Mouse (Mus musculus) liver, embryonic 12.5 days (tissue): ENCODE results near the gene Pou2f2. TPM values are rescaled to one million over a fixed set of nuclear protein-coding genes. Genes with fewer than 3 reads are reported as not detected.

Experiments used
- ATAC-seq: fragments of 200-750 bp; cut with Nextera tagmentation; 2 replicates; pipeline ENCODE4 v1.8.0; 2017; ENCODE audit warnings: moderate number of reproducible peaks, mild to moderate bottlenecking, moderate library complexity
- H3K27ac ChIP-seq: fragments of 300-500 bp; sonication (generic); 2 replicates; pipeline ENCODE4 v1.5.1; 2016; ENCODE audit warnings: mild to moderate bottlenecking
- H3K27me3 ChIP-seq: fragments of 300-500 bp; sonication (generic); replicated peaks from 2 replicates; pipeline ENCODE4 v1.6.1; 2016; ENCODE audit warnings: mild to moderate bottlenecking, moderate library complexity
- H3K36me3 ChIP-seq: fragments of 300-500 bp; sonication (generic); 2 replicates; pipeline ENCODE4 v1.6.1; 2016; ENCODE audit warnings: mild to moderate bottlenecking, moderate library complexity
- H3K4me1 ChIP-seq: fragments of 300-500 bp; sonication (generic); 2 replicates; pipeline ENCODE4 v1.6.1; 2016
- H3K4me2 ChIP-seq: fragments of 300-500 bp; sonication (generic); 2 replicates; pipeline ENCODE4 v1.6.1; 2016; ENCODE audit warnings: mild to moderate bottlenecking, moderate library complexity
- H3K4me3 ChIP-seq: fragments of 300-500 bp; sonication (generic); 2 replicates; pipeline ENCODE4 v1.5.1; 2016; ENCODE audit warnings: mild to moderate bottlenecking, moderate library complexity
- H3K9ac ChIP-seq: fragments of 300-500 bp; sonication (generic); 2 replicates; pipeline ENCODE4 v1.6.1; 2016; ENCODE audit warnings: mild to moderate bottlenecking, moderate library complexity
- H3K9me3 ChIP-seq: fragments of 300-500 bp; sonication (generic); replicated peaks from 2 replicates; pipeline ENCODE4 v1.6.1; 2016; ENCODE audit warnings: mild to moderate bottlenecking, moderate library complexity
- WGBS: fragments of 180-500 bp; shearing (Covaris S2); methylation state at CpG from one replicate; pipeline ENCODE4 v1.1.7; 2016; ENCODE audit not compliant: insufficient replicate concordance; 5-methylcytosine and 5-hydroxymethylcytosine counted together
- polyA plus RNA-seq: library from polyadenylated mRNA; unstranded; fragments of >200 nt; fragmentation: Nextera tagmentation; extraction: Ambion mirVana; gene quantifications from 2 replicates; pipeline ENCODE4 v1.2.1, GENCODE M21; 2016

The Pou2f2 gene
- polyA plus RNA-seq, 1 experiment from 2014 or later, result 1.9 TPM

DNA sequence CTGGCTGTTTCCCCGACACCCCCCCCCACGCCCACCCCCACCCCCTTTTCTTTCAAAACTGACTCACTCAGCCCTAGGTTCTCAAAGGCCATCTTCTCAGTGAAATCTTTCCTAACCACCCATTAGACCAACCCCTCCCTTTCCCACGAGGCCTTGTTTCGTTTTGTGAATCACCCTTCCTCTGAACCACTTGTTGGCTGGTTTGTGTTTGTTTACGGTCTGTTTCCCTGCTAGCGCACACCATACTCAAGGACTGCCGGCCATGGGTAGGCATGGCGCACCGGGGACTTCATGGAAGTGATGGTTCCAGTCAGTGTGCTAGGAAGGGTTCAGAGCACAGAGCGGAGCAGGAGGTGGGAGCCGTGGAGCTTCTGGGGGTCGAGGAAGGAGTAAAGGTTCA lies 70.2 kb downstream of the Pou2f2 start:
- ATAC-seq, result no peak
- Histone ChIP-seq H3K4me1 (peaks cover 4% of the 10 kb centered on the region; the same call in 1 of the 2 replicates), H3K27me3 (peaks cover 5% of the 10 kb centered on the region; the same call in 1 of the 2 replicates), H3K9ac (no peak overlapping the region), H3K4me2 (no peak overlapping the region), H3K27ac (no peak overlapping the region), H3K4me3 (no peak overlapping the region), H3K36me3 (no peaks in the 10 kb centered on the region), H3K9me3 (no peaks in the 10 kb centered on the region)
- WGBS, result 68% methylated on average over 12 of the region's 12 CpGs

DNA sequence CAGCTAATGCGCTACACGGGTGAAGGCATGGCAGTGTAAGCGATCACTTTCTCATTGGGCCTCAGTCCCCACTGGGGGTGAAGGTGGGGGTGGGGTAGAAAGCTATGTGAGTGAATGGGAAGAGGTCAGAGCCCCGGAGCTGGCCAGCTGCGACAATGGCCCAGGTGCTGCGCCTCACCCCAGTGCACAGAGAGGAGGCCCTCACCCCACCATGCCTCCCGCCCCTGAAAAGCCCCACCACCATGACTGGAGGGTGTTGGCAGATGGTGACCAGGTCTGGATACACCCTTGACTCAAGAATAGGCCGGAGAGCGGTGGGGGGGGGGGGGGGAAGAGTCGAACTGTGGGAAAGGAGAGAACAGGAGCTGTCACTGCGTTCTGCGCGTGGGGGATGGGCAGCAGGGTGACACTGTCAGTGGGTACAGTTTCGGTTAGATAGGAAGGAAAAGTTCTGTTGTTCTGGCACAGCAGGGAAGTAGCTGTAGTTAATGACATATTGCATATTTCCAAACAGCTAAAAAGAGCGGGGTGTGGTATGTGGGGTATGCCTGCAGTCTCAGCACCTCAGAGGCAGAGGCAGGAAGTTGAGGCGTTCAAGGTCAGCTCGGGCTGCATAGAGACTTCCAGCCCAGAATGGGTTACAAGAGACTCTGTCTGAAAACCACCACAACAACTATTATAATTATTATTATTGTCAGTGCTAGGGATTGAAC lies 72.6 kb downstream of the Pou2f2 start:
- Histone ChIP-seq H3K4me2 (no peak overlapping the region), H3K36me3 (no peaks in the 10 kb centered on the region), H3K4me3 (no peak overlapping the region), H3K27ac (no peak overlapping the region), H3K4me1 (peaks cover 4% of the 10 kb centered on the region; the same call in 1 of the 2 replicates), H3K9me3 (no peaks in the 10 kb centered on the region), H3K27me3 (0 out of 2 replicates have a peak, but pooled peaks cover 4% of the 10 kb centered on the region), H3K9ac (no peak overlapping the region)
- 44% methylated on average over 17 of the region's 17 CpGs for WGBS
- ATAC-seq, result peak; percentile 35; the same call in 1 of the 2 replicates

DNA sequence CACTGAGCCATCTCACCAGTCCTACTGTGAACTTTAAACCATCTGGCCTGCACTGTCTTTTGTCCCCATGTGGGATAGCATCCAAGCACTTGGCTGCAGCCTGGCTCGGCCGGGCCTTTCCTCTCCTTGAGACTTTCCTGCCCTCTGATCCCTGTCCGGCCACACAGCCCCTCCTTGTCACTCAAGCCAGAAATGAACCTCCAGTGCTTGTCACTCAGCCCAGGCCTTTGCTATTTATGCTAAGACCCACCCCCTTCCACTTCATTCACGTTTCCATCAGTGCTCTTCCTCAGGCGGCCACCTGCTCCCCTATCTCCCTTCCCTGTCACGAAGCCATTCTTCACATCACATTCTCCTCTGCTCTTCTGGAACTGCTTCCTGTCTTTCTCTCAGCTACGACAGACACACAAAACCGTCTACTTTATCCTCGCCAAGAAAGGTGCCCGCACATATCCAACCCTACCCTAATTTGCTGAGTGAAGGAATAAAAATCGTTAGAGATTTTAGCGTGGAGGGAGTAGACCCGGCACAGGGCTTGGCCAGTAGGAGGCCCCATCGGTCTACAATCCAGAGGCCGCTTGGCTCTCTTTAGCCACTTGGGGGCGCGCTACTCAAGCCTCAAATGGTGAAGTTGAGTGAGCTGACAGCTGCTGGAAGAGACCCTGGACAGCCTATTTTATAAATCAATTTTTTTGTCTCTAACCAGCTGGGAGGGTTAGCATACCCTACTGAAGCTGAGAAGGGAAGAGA lies 73.9 kb downstream of the Pou2f2 start:
- 0 out of 2 replicates have a peak, but pooled peaks cover 4% of the 10 kb centered on the region for H3K27me3 ChIP-seq
- no peak overlapping the region for H3K27ac ChIP-seq
- no peaks in the 10 kb centered on the region for H3K9me3 ChIP-seq
- H3K36me3 ChIP-seq, result no peaks in the 10 kb centered on the region
- H3K9ac ChIP-seq, result no peak overlapping the region
- no peak overlapping the region for H3K4me2 ChIP-seq
- peaks cover 4% of the 10 kb centered on the region; the same call in 1 of the 2 replicates for H3K4me1 ChIP-seq
- no peak for ATAC-seq
- 19% methylated on average over 17 of the region's 17 CpGs for WGBS
- H3K4me3 ChIP-seq, result no peak overlapping the region

DNA sequence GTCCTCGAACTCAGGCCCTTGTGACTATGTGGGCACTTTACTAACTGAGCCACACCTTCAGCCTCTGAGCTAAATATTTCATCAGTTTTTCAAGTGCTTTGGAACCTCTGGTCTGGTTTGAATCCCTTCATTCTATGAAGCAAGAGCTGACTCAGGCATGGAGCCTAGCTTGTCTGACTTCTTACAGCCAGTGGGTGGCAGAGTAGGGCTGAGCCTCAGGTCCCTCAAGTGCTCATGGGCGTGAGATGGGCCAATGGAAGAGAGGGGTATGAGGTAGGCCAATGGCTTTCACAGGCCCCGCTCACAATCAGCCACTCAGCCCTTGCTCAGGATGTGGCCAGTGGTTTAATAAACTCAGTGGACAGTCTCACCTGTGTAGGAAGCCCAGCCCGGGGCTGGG lies 79.9 kb downstream of the Pou2f2 start:
- Histone ChIP-seq H3K27me3 (peaks cover 19% of the 10 kb centered on the region; the same call in 1 of the 2 replicates), H3K27ac (no peak overlapping the region), H3K4me3 (no peak overlapping the region), H3K4me1 (no peaks in the 10 kb centered on the region), H3K9me3 (no peaks in the 10 kb centered on the region), H3K36me3 (no peaks in the 10 kb centered on the region; the same call in 1 of the 2 replicates), H3K9ac (no peak overlapping the region), H3K4me2 (no peak overlapping the region)
- 0 out of 2 replicates have a peak, but pooled peaks have one; percentile 24 for ATAC-seq
- WGBS, result 42% methylated on average over 4 of the region's 4 CpGs

DNA sequence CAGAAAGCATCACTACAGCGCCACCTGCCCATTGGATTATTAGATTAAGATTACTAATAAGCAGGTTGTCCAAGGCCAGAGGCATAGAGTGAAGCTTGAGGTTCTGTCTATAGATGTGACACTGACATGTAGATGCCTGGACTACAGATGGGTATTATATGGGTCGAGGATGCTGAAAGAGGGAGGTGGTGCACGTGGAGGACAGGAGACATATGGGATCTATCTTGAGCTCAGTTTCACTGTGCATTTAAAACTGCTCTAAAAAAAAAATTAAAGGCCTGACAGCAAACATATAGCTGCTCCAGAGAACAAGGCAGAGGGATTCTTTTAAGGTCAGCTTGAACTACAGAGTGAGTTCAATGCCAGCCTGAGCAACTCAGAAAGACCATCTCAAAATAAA lies 81.4 kb downstream of the Pou2f2 start:
- Histone ChIP-seq H3K27ac (no peak overlapping the region), H3K4me1 (no peaks in the 10 kb centered on the region), H3K36me3 (no peaks in the 10 kb centered on the region; the same call in 1 of the 2 replicates), H3K4me3 (no peak overlapping the region), H3K4me2 (no peak overlapping the region), H3K9ac (no peak overlapping the region), H3K9me3 (no peaks in the 10 kb centered on the region), H3K27me3 (peaks cover 22% of the 10 kb centered on the region)
- WGBS, result 43% methylated on average over 3 of the region's 3 CpGs
- ATAC-seq, result no peak

DNA sequence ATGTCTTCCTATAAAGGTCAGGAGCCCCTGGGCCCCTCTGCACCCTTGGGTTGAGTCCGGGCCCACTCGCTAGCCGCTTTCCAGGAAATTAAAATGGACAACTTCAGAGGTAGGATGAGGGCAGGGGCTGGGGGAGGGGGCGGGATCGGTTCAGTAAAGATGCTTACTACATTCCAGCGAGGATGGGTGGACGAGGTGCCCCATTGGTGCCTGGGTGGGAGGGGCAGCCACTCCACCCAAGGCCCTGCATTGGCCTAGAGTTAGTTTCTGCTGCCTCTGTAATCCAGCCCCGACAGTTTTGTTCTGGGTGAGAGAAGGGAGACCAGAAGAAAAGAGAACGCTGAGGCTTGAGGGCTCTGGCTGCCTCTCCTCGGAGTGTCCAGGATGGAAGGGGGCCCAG lies 89.7 kb downstream of the Pou2f2 start:
- no peak for ATAC-seq
- WGBS, result 39% methylated on average over 10 of the region's 10 CpGs
- Histone ChIP-seq H3K9me3 (no peaks in the 10 kb centered on the region), H3K27ac (no peak overlapping the region), H3K4me2 (no peak overlapping the region), H3K27me3 (peaks cover 33% of the 10 kb centered on the region), H3K9ac (no peak overlapping the region), H3K36me3 (peaks cover 14% of the 10 kb centered on the region), H3K4me3 (no peak overlapping the region), H3K4me1 (peaks cover 34% of the 10 kb centered on the region)

DNA sequence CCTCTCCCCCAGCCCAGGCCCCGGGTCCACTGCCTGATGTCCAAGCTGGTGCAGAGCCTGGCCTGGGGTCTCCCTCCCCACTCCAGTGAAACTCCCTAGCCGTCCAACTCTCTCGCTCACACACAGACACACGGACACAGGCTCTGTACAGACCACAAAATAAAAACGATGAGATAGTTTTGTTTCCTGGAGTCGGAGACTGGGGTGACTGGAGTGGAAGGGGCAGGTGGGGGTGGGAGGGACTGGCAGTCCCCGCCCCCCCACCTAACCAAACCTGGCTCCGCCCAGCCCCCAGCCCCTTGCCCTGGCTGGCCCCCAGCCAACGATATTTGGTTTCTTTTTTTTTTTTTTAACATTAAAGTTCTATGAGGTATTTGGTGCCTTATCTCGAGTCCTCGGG lies 90.6 kb downstream of the Pou2f2 start:
- WGBS, result 24% methylated on average over 11 of the region's 11 CpGs
- H3K4me2 ChIP-seq, result peak overlapping the region; percentile 16; the same call in 1 of the 2 replicates
- no peak overlapping the region for H3K27ac ChIP-seq
- peaks cover 23% of the 10 kb centered on the region for H3K36me3 ChIP-seq
- ATAC-seq, result 0 out of 2 replicates have a peak, but pooled peaks have one; percentile 6
- peaks cover 43% of the 10 kb centered on the region for H3K4me1 ChIP-seq
- peaks cover 33% of the 10 kb centered on the region for H3K27me3 ChIP-seq
- H3K9ac ChIP-seq, result no peak overlapping the region
- no peak overlapping the region for H3K4me3 ChIP-seq
- no peaks in the 10 kb centered on the region for H3K9me3 ChIP-seq

DNA sequence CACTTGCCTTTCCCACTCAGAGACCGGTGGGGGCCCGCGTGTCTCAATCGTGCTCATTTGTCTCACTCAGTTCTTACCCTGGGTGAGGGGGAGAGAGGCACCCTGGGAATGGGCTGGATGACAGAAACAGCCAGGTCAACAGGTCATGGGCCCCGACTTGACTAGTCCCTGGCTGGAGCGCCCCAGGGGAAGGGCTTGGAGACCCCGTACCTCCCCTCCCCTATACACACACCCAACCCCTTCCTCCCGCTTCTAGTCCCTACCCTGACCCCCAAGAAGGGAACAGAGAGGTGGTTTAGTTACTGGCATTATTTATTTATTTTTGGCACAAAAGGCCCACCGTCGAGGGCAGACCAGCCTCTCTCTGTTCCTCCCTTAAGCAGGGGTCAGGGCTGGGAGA lies 91.0 kb downstream of the Pou2f2 start:
- no peak overlapping the region for H3K4me3 ChIP-seq
- H3K4me1 ChIP-seq, result peaks cover 45% of the 10 kb centered on the region
- H3K4me2 ChIP-seq, result 0 out of 2 replicates have a peak overlapping the region, but pooled peaks have one; percentile 16
- peaks cover 27% of the 10 kb centered on the region for H3K36me3 ChIP-seq
- H3K27me3 ChIP-seq, result peaks cover 29% of the 10 kb centered on the region
- H3K9ac ChIP-seq, result peak overlapping the region; percentile 31; the same call in 1 of the 2 replicates
- H3K9me3 ChIP-seq, result no peaks in the 10 kb centered on the region
- 22% methylated on average over 10 of the region's 10 CpGs for WGBS
- peak; percentile 22; the same call in 1 of the 2 replicates for ATAC-seq
- no peak overlapping the region for H3K27ac ChIP-seq

DNA sequence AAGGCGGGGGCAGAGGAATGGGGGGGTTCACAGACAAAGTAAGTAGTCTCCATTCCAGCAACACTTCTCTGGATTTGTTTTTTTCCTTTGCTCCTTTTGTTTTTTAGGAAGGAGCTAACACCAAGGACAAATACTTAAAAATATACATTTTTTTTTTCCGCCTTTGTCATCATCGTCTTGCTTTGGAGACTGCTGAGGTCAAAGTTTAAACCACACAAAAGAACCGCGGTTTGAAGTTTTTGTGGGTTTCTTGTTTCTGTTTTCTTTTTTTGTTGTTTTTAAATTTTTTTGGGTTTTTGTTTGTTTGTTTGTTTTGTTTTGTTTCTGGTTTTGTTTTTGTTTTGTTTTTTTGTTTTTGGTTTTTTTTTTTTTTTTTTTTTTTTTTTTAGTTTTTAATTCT lies 91.6 kb downstream of the Pou2f2 start:
- H3K4me3 ChIP-seq, result no peak overlapping the region
- no peak for ATAC-seq
- no peaks in the 10 kb centered on the region for H3K9me3 ChIP-seq
- H3K9ac ChIP-seq, result no peak overlapping the region
- no peak overlapping the region for H3K27ac ChIP-seq
- peaks cover 33% of the 10 kb centered on the region for H3K36me3 ChIP-seq
- no peak overlapping the region for H3K4me2 ChIP-seq
- H3K4me1 ChIP-seq, result peaks cover 45% of the 10 kb centered on the region
- WGBS, result 57% methylated on average over 5 of the region's 5 CpGs
- peaks cover 24% of the 10 kb centered on the region for H3K27me3 ChIP-seq

DNA sequence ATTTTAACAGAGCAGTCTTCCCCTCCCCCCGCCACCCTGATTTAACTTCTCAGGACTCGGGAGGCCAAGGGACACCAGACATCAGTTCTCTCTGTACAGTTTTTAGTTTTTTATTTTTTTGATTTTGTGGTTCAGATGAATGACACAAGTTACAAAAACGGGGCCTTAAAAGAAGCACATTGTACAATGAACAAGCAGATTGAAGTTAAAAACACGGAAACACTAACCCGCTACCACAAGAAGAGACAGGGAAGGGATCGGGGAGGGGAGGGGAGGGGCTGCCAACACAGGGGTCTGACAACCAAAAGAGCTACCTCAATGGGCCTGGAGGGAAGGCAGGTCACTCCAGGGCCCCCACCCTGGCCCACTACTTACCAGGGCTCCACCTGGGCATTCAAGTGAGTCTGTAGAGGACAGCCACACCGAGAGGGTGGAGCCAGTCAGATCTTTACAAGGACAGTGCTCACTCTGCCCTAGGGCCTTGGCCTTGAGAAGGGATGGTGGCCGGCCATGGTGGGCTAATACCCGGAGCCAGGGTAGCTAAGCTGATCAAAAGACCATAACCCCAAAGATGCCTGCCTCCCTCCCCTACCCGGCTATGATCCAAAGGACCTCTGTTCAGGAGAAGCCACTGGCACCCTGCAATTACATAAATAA lies 92.1 kb downstream of the Pou2f2 start:
- H3K4me3 ChIP-seq, result no peak overlapping the region
- WGBS, result 67% methylated on average over 10 of the region's 10 CpGs
- H3K36me3 ChIP-seq, result peaks cover 39% of the 10 kb centered on the region
- H3K27ac ChIP-seq, result peak overlapping the region; percentile 20; the same call in 1 of the 2 replicates
- peaks cover 45% of the 10 kb centered on the region for H3K4me1 ChIP-seq
- no peak overlapping the region for H3K4me2 ChIP-seq
- no peak overlapping the region for H3K9ac ChIP-seq
- peaks cover 18% of the 10 kb centered on the region for H3K27me3 ChIP-seq
- no peaks in the 10 kb centered on the region for H3K9me3 ChIP-seq
- ATAC-seq, result no peak

DNA sequence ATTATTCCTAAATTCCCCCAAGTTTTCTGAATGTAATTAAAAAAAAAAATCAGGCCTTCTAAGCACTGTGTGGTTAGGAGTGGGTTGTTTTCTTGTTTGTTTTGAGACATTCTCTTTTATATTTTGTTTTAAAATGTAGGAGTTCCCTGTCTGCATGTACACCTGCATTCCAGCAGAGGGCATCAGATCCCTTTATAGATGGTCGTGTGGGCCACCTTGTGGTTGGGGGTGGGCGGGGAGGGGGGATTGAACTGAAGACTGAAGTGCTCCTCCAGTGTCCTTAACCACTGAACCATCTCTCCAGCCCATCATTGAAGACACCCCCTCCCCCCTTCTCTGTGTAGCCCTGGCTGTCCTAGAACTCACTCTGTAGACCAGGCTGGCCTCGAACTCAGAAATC lies 92.9 kb downstream of the Pou2f2 start:
- Histone ChIP-seq H3K9me3 (no peaks in the 10 kb centered on the region), H3K9ac (no peak overlapping the region), H3K36me3 (peaks cover 46% of the 10 kb centered on the region), H3K4me2 (no peak overlapping the region), H3K27me3 (peaks cover 13% of the 10 kb centered on the region), H3K4me1 (peaks cover 45% of the 10 kb centered on the region), H3K4me3 (no peak overlapping the region), H3K27ac (no peak overlapping the region)
- no peak for ATAC-seq
- WGBS, result 37% methylated on average over 3 of the region's 3 CpGs
